Mouse (Mus musculus) midbrain, embryonic 16.5 days (tissue): Measurements from ENCODE around the gene Zfp184. TPM values are rescaled to one million over a fixed set of nuclear protein-coding genes. Genes with fewer than 3 reads are reported as not detected.
"Not testable (repeated sequence)": the region's sequence is repeated elsewhere in the genome, so short reads cannot be mapped to it uniquely, and the experiment has no call there.

ENCODE experiments used
- ATAC-seq: fragments of 200-750 bp; cut with Nextera tagmentation; 2 replicates; pipeline ENCODE4 v1.8.0; 2017; ENCODE audit warnings: moderate TSS enrichment
- H3K27ac ChIP-seq: fragments of 300-500 bp; sonication (generic); 2 replicates; pipeline ENCODE4 v1.5.1; 2014; ENCODE audit warnings: mild to moderate bottlenecking, low read length, mixed read lengths
- H3K27me3 ChIP-seq: fragments of 300-500 bp; sonication (generic); 2 replicates; pipeline ENCODE4 v1.6.1; 2014; ENCODE audit warnings: low read depth, low read length, mixed read lengths; ENCODE audit not compliant: control insufficient read depth, insufficient read depth
- H3K36me3 ChIP-seq: fragments of 300-500 bp; sonication (generic); 2 replicates; pipeline ENCODE4 v1.6.1; 2014; ENCODE audit warnings: mild to moderate bottlenecking, low read length, moderate library complexity, mixed read lengths; ENCODE audit not compliant: control insufficient read depth, insufficient read depth
- H3K4me1 ChIP-seq: fragments of 300-500 bp; sonication (generic); 2 replicates; pipeline ENCODE4 v1.6.1; 2014; ENCODE audit warnings: mild to moderate bottlenecking, low read length, mixed read lengths; ENCODE audit not compliant: control insufficient read depth, insufficient read depth
- H3K4me2 ChIP-seq: fragments of 300-500 bp; sonication (generic); 2 replicates; pipeline ENCODE4 v1.6.1; 2014; ENCODE audit warnings: mild to moderate bottlenecking, low read length, mixed read lengths
- H3K4me3 ChIP-seq: fragments of 300-500 bp; sonication (generic); 2 replicates; pipeline ENCODE4 v1.5.1; 2014; ENCODE audit warnings: low read depth, mild to moderate bottlenecking, low read length, moderate library complexity, mixed read lengths
- H3K9ac ChIP-seq: fragments of 300-500 bp; sonication (generic); 2 replicates; pipeline ENCODE4 v1.6.1; 2014; ENCODE audit warnings: low read depth, low read length, mixed read lengths
- H3K9me3 ChIP-seq: fragments of 300-500 bp; sonication (generic); replicated peaks from 2 replicates; pipeline ENCODE4 v1.6.1; 2014; ENCODE audit warnings: mild to moderate bottlenecking, low read length, mixed read lengths; ENCODE audit not compliant: control insufficient read depth, poor library complexity, severe bottlenecking
- WGBS: fragments of 180-500 bp; shearing (Covaris S2); extraction: QIAGEN DNeasy Blood & Tissue Kit; methylation state at CpG from one replicate; pipeline ENCODE4 v1.1.7; 2014; 5-methylcytosine and 5-hydroxymethylcytosine counted together
- polyA plus RNA-seq: library from polyadenylated mRNA; unstranded; fragments of >200 nt; fragmentation: Nextera tagmentation; extraction: Ambion mirVana; gene quantifications from 2 replicates; pipeline ENCODE4 v1.2.1, GENCODE M21; 2015

Gene Zfp184
- polyA plus RNA-seq, result 12.0 and 13.7 TPM in 2 replicates

DNA sequence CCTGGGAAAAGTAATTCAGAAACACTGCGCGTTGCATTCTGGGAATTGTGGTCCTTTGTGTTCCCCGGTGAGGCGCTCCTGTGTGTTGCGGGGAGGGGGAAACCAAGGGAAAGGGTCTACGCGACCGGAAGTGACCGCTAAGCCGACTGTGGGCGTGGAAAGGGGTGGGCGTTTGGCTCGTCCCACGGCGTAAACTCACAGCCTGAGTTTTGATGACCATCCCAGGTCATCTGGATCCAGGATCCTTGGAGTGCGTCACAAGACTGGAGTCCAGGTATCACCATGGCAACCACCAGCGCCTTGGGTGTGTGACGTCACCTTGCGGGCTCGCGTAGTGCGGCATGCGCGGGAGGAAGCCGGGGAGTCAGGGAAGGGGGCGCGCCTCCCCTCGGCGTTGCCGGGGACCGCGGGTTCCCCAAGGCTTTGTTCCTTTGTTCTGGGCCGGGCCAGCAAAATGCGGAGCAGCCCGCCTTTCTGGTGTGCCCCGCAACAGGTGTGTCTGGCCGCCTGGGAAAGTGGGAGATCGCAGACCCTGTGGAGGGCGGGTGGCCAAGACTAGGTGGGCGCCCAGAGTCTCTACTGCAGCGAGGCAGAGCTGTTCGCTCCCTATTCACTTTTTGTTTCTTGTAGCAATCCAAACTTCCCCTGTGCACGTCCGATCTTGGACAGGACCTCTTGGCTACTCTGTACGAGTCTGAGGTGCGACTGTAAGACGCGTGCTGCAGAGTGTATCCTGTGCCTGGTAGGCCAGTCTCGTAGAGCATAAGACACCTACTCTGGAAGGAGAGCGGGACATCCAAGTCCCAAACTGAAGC lies at the start of gene Zfp184:
Gene Zfp184 (plus strand): TSS at position 169 of the 815 bp plus-strand sequence.
- Histone ChIP-seq H3K9me3 (no peaks in the 10 kb centered on the region), H3K9ac (peak within 1 kb of the TSS; percentile 65), H3K36me3 (peaks cover 3% of the 10 kb centered on the region; the same call in 1 of the 2 replicates), H3K27ac (peak within 1 kb of the TSS; percentile 75), H3K4me3 (peak within 1 kb of the TSS; percentile 73), H3K27me3 (no peaks in the 10 kb centered on the region), H3K4me1 (peaks cover 13% of the 10 kb centered on the region), H3K4me2 (peak within 1 kb of the TSS; percentile 73)
- ATAC-seq, result peak; percentile 96
- under 1% methylated on average over 49 of the region's 50 CpGs for WGBS

DNA sequence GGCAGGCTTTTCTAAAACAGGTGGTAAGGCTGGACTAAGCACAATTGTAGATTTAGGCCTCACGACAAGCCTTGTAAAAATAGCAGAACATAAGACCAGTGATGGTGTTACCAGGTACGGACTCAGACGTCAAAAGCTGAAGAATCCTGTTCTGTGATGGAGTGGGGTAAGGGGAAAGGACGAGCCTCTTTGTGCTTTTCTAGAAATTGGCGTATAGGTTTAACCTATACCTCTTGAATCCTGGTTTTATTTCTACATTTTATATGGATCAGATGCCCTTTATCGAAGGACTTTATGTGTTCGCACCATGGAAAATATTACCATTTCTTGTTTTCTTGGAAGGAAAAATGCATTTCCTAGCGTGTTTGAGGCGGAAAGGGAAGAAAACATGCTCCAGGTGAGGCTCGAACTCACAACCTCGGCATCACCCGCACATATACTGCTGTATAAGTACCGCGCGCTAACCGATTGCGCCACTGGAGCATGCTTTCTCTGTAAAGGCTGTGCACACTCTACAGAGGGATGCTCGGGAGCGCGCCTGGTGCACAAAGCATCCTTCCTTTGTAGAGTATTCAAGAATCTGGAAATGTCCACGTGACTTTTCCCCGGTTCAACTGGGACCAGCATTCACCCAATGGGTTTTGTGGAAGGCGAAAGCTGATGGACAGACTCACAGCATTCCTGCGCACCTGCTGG lies 48.2 kb upstream of the Zfp184 start:
- peak; percentile 99 for ATAC-seq
- H3K27me3 ChIP-seq, result no peaks in the 10 kb centered on the region
- peak overlapping the region; percentile 65 for H3K4me2 ChIP-seq
- 5% methylated on average over 24 of the region's 24 CpGs for WGBS
- peak overlapping the region; percentile 78 for H3K9ac ChIP-seq
- H3K27ac ChIP-seq, result peak overlapping the region; percentile 96
- peak overlapping the region; percentile 62 for H3K4me3 ChIP-seq
- peaks cover 7% of the 10 kb centered on the region for H3K4me1 ChIP-seq
- H3K36me3 ChIP-seq, result no peaks in the 10 kb centered on the region
- H3K9me3 ChIP-seq, result no peaks in the 10 kb centered on the region

DNA sequence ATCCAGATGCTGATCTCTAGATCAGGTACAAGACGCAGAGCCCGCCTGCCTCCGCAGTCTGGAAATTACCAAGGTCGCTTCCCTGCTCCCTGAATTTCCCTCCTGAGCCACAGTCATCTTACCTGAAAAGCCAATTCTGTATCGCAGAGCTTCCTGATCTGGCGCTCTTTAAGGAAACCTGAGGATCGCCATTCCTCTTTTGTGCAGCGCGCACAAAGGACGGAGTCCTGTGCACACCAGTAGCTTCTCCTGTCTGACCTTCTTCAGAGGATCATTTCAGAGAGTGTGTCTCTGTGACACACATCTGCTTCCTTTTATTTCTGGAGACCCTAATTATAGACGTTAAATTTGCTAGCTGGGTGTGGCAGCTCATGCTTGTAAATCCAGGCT lies 47.7 kb upstream of the Zfp184 start:
- Histone ChIP-seq H3K36me3 (no peaks in the 10 kb centered on the region), H3K4me3 (peak overlapping the region; percentile 62), H3K9ac (peak overlapping the region; percentile 78), H3K27me3 (no peaks in the 10 kb centered on the region), H3K4me2 (peak overlapping the region; percentile 65), H3K4me1 (peaks cover 7% of the 10 kb centered on the region), H3K9me3 (no peaks in the 10 kb centered on the region), H3K27ac (peak overlapping the region; percentile 96)
- under 1% methylated on average over 11 of the region's 11 CpGs for WGBS
- peak; percentile 82 for ATAC-seq

DNA sequence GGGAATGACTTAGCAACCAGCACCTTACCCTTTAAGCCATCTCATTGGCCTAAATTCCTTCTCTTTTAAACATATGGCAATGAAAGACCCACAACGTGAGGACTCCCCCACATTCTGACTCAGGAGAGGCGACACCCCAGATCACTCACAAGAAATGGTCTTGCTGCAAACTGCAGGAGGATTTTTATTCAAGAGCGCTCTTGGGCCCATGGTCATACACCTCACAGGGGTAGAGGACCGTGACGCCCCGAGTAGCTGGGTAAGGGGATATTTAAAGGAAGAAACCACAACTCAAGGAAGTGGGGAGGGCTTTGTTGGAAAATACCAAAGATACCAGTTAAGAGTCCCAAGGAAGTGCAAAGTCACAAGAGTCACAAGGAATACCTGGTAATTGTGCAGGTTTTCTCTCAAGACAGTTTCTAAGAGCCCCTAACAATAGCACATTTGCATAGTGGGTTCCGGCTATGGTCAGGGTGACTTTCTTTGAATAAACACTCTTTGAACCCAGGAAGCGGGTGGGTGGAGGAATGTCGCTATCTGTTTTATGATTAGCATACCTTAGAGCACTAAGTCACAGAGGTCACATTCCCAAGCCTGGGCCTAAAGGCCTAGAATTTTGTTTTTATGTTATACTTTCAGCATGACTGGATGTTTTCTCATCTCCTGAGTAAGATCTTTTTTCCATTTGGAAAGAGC lies 43.9 kb upstream of the Zfp184 start:
- ATAC-seq, H3K9me3 ChIP-seq, H3K27me3 ChIP-seq, H3K4me1 ChIP-seq, H3K4me2 ChIP-seq, H3K9ac ChIP-seq, H3K36me3 ChIP-seq, H3K4me3 ChIP-seq, H3K27ac ChIP-seq: not testable (repeated sequence)
- 93% methylated on average over 9 of the region's 9 CpGs for WGBS

DNA sequence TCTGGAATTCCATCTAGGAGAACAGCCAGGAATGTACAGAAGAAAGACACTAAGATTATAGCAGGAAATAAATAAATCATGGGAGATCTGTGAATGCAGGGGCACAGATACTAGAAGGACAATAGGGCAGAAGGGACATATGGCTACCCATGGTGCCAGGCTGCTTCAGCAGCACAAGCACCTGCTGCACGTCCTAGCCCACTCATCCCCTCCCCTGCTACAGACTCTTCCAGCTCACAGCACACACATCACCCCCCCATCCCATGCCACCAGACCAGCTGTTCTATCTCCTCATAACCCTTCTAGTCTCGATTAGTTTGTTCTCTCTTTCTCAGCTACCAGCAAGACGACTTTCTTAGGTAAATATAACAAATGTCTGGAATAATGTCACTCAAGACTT lies 41.4 kb upstream of the Zfp184 start:
- 49% methylated on average over 3 of the region's 3 CpGs for WGBS
- Histone ChIP-seq H3K36me3 (no peaks in the 10 kb centered on the region), H3K4me3 (no peak overlapping the region), H3K9me3 (no peaks in the 10 kb centered on the region), H3K27ac (no peak overlapping the region), H3K4me2 (no peak overlapping the region), H3K9ac (no peak overlapping the region), H3K4me1 (peaks cover under 1% of the 10 kb centered on the region), H3K27me3 (peaks cover 3% of the 10 kb centered on the region; the same call in 1 of the 2 replicates)
- ATAC-seq, result no peak

DNA sequence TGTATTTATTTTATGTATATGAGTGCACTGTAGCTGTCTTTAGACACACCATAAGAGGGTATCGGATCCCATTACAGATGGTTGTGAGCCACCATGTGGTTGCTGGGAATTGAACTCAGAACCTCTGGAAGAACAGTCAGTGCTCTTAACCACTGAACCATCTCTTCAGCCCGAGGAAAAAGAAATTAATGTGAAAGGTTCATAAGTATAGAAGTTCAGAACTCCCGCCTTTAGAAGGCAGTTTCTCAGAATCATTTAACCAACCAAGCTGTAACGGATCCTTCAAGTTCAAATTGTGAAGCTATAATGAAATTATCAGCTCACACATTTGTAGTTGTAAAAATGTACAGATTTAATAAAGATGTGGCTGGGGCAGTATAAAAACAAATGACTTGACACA lies 40.8 kb upstream of the Zfp184 start:
- H3K4me3 ChIP-seq, H3K4me1 ChIP-seq, H3K9me3 ChIP-seq, H3K27me3 ChIP-seq, H3K4me2 ChIP-seq, H3K36me3 ChIP-seq, H3K9ac ChIP-seq, ATAC-seq, H3K27ac ChIP-seq: not testable (repeated sequence)
- 74% methylated on average over 4 of the region's 4 CpGs for WGBS

DNA sequence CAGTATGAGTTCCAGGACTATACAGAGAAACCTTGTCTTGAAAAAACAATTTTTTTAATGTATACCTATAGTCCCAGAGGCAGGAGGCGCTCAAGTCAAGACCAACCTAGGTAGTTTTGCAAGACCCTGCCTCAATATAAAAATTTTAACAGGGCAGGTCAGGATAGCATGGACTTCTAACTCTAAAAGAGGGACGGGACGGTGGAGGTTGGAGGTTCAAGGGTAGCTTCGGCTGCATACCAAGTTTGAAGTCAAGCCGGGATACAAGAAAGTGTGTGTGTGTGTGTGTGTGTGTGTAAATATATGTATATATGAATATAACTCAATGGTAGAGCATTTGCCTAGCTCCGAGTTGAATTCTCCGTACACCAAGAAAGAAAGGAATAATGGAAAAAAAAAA lies 38.6 kb upstream of the Zfp184 start:
- H3K27me3 ChIP-seq, result peaks cover 3% of the 10 kb centered on the region; the same call in 1 of the 2 replicates
- H3K4me3 ChIP-seq, result no peak overlapping the region
- H3K9me3 ChIP-seq, result no peaks in the 10 kb centered on the region
- no peaks in the 10 kb centered on the region for H3K36me3 ChIP-seq
- no peak overlapping the region for H3K4me2 ChIP-seq
- no peak for ATAC-seq
- no peak overlapping the region for H3K9ac ChIP-seq
- H3K27ac ChIP-seq, result no peak overlapping the region
- H3K4me1 ChIP-seq, result no peaks in the 10 kb centered on the region
- WGBS, result 36% methylated on average over 7 of the region's 7 CpGs

DNA sequence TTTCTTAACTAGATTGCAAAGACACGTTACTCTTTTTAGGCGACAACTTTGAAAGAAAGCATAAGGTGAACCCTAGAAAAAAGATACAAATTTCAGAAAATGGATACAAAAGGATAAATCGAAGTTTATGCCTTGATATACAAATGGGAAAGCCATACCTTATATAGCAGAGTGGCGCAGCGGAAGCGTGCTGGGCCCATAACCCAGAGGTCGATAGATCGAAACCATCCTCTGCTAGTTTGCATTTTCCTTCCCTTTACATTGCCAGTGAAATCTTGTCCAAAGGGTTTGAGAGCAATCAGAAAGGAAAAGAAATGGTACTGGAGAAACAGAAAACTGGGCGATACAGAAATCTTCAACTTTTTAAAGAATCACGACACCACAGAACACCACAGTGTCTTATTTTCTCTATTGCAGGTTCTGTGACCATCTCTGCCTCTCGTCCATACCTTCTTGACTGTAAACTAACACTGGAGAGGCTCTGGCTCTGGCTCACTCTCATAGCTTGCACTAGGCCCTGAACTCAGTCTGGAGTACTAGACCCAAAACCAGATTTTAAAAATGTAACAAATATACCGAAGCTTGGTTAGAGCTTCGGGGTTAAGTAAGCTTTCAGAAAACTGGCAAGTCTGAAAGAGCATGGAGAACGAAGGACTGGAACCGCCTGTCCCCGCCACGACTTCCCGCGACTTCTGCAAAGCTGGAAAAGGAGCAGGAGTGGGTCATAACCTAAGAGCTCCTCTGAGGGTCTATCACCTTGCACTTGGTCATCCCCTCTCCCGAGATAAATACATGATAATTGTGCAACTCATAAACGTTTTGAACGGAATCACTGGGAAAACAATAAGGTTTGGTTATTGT lies 37.7 kb upstream of the Zfp184 start:
- 13% methylated on average over 22 of the region's 22 CpGs for WGBS
- Histone ChIP-seq H3K36me3 (no peaks in the 10 kb centered on the region), H3K4me2 (peak overlapping the region; percentile 15; the same call in 1 of the 2 replicates), H3K4me3 (no peak overlapping the region), H3K4me1 (no peaks in the 10 kb centered on the region), H3K9ac (no peak overlapping the region), H3K9me3 (no peaks in the 10 kb centered on the region), H3K27me3 (peaks cover 3% of the 10 kb centered on the region; the same call in 1 of the 2 replicates), H3K27ac (no peak overlapping the region)
- ATAC-seq, result no peak
